Mouse (Mus musculus): ENCODE data around the gene Glo1. TPM values are rescaled to one million over a fixed set of nuclear protein-coding genes. Genes with fewer than 3 reads are reported as not detected.
A peak's percentile ranks its signal among the peaks of the same experiment; 100 is the strongest.

Gene Glo1
- polyA plus RNA-seq, 1 experiment from 2014 or later: 161 TPM

DNA sequence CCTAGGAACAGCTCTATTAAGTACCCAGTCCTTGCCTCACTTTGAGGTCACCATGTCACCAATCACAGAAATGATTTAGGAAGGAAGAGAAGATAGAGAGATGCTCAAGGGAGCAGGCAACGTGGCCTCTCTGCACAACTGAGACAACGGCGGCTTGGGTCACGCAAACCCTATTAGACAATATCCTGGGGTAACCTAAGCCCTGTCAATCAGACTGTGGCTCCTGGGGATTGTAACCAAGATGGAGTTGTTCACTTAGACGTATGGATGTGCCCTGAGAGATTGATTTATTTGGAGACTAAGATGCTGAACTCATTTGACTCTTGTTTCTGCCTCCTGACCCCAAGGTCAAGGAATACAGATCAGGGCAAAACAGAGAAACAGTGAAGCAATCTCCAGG lies 32.3 kb downstream of the Glo1 start:
- no peak overlapping the region for H3K4me3 ChIP-seq (ENCODE audit: low read depth, low read length)
- no peaks in the 10 kb centered on the region for H3K4me1 ChIP-seq (ENCODE audit: insufficient read depth, low read depth, low read length)
- no peak for DNase-seq (ENCODE audit: low spot score)
- H3K36me3 ChIP-seq (ENCODE audit: insufficient read depth, low read length): peaks cover 31% of the 10 kb centered on the region; the same call in 1 of the 2 replicates
- 63% methylated on average over 5 of the region's 5 CpGs for WGBS
- no peaks in the 10 kb centered on the region for H3K9me3 ChIP-seq (ENCODE audit: low read length)
- no peak for TF ChIP-seq CTCF (IDR thresholded peaks at IDR 0.05)
- TF ChIP-seq EP300 (IDR thresholded peaks at IDR 0.05): no peak
- H3K4me2 ChIP-seq (replicated peaks; ENCODE audit: low read depth, low read length): no peak overlapping the region
- H3K27ac ChIP-seq (ENCODE audit: low read length): no peak overlapping the region
- no peak overlapping the region for H3K9ac ChIP-seq (replicated peaks; ENCODE audit: low read depth)
- no peak for ATAC-seq
- H3K27me3 ChIP-seq (replicated peaks; ENCODE audit: insufficient read depth, low read length): no peaks in the 10 kb centered on the region

DNA sequence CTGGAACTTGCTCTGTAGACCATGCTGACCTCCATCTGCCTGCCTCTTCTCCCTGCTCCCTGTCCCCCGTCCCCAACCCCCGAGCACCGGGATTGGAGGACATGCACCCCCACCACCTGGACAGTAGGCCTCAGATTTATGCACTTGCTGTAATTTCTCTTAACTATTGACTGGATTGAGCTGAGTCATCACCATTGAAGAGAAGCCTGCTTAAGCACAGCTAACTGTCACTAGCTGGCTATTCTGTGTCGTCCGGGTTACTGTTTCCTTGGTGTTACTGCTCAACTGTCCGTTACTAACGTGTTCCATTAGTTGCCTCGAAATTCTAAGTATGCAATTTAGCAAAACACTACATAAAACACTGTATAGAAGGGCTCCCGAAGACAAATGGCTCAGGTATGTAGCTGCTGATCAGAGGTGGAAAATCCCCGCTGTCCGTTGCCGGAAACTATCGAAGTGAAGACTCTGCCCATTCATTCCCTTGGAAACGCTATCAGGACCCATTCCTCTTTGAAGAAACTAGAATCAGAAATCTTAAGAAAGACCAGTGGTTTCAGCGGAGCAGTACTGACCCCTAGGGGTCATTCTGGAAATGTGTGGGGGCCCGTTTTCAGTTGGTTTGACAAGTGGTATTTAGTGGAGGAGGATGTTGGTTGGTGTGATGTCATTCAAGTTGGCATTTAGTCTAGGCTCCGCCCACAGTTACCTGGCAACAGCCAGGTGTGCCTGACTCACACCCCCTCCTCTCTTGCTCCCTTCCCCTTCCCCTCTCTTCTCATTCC lies 36.1 kb downstream of the Glo1 start:
- Histone ChIP-seq H3K4me1 (ENCODE audit: insufficient read depth, low read depth, low read length) (no peaks in the 10 kb centered on the region), H3K36me3 (ENCODE audit: insufficient read depth, low read length) (peaks cover 17% of the 10 kb centered on the region; the same call in 1 of the 2 replicates), H3K9me3 (ENCODE audit: low read length) (no peaks in the 10 kb centered on the region), H3K4me2 (replicated peaks; ENCODE audit: low read depth, low read length) (no peak overlapping the region), H3K4me3 (ENCODE audit: low read depth, low read length) (no peak overlapping the region), H3K27me3 (replicated peaks; ENCODE audit: insufficient read depth, low read length) (no peaks in the 10 kb centered on the region), H3K27ac (ENCODE audit: low read length) (no peak overlapping the region), H3K9ac (replicated peaks; ENCODE audit: low read depth) (no peak overlapping the region)
- TF ChIP-seq EP300 (IDR thresholded peaks at IDR 0.05): no peak
- peak; percentile 84 for TF ChIP-seq CTCF (IDR thresholded peaks at IDR 0.05)
- 45% methylated on average over 17 of the region's 17 CpGs for WGBS
- ATAC-seq (peak; percentile 61), DNase-seq (ENCODE audit: low spot score) (peak; percentile 80)

DNA sequence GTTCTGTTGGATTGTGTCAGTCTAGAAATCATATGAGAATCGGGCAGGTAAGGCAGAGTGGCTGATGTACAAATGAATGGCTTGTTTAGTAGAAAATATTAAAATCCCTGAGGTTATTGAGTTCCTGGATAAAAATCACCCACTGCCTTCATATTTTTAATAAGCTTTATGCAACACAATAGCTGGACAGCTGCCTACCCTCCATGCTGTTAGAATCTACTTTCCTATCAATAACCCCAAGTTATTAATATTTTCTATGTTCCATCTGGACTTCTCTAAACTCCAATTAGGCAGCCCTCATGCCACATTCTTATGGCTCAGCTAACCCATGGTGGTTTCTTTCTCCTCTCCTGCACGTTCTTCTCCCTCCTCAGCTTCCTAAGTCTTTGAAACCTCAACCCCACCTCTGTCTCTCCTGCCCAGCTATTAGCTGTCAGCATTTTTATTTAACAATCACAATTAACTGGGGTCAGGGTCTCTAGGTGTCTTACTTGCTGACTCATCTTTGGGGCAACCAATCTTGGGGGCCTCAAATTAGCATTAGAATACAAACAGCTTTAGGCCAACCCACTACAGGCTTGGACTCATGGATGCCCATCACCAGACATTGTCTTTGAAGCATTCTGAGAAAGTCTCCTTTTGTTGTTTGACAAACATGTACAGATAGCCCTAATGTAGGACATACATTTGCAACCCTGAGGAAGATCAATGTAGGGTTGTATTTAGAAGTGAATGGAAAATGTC lies 43.2 kb downstream of the Glo1 start:
- no peak overlapping the region for H3K4me2 ChIP-seq (replicated peaks; ENCODE audit: low read depth, low read length)
- H3K27me3 ChIP-seq (replicated peaks; ENCODE audit: insufficient read depth, low read length): no peaks in the 10 kb centered on the region
- TF ChIP-seq EP300 (IDR thresholded peaks at IDR 0.05): no peak
- TF ChIP-seq CTCF (IDR thresholded peaks at IDR 0.05): no peak
- no peak overlapping the region for H3K4me3 ChIP-seq (ENCODE audit: low read depth, low read length)
- no peaks in the 10 kb centered on the region for H3K9me3 ChIP-seq (ENCODE audit: low read length)
- DNase-seq (ENCODE audit: low spot score): no peak
- ATAC-seq: no peak
- 72% methylated on average over 2 of the region's 2 CpGs for WGBS
- no peak overlapping the region for H3K27ac ChIP-seq (ENCODE audit: low read length)
- no peaks in the 10 kb centered on the region for H3K4me1 ChIP-seq (ENCODE audit: insufficient read depth, low read depth, low read length)
- H3K36me3 ChIP-seq (ENCODE audit: insufficient read depth, low read length): no peaks in the 10 kb centered on the region
- H3K9ac ChIP-seq (replicated peaks; ENCODE audit: low read depth): no peak overlapping the region

DNA sequence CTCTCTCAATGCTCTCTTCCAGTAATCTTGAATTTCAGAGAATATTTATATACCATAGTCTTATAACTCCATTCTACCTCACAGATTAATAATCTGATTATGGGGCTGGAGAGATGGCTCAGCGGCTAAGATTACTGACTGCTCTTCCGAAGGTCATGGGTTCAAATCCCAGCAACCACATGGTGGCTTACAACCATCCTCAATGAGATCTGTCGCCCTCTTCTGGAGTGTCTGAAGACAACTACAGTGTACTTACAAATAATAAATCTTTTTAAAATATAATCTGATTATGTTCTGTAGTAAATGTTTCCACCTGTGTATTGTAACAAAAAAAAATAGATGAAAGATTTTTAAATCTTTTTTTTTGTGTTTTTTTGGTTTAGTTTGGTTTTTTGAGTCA lies 44.4 kb downstream of the Glo1 start:
- Histone ChIP-seq H3K4me3 (ENCODE audit: low read depth, low read length) (no peak overlapping the region), H3K27me3 (replicated peaks; ENCODE audit: insufficient read depth, low read length) (no peaks in the 10 kb centered on the region), H3K27ac (ENCODE audit: low read length) (no peak overlapping the region), H3K36me3 (ENCODE audit: insufficient read depth, low read length) (no peaks in the 10 kb centered on the region), H3K4me1 (ENCODE audit: insufficient read depth, low read depth, low read length) (no peaks in the 10 kb centered on the region), H3K9ac (replicated peaks; ENCODE audit: low read depth) (no peak overlapping the region), H3K9me3 (ENCODE audit: low read length) (no peaks in the 10 kb centered on the region), H3K4me2 (replicated peaks; ENCODE audit: low read depth, low read length) (no peak overlapping the region)
- ATAC-seq: no peak
- WGBS: 75% methylated on average over 3 of the region's 3 CpGs
- DNase-seq (ENCODE audit: low spot score): no peak
- no peak for TF ChIP-seq CTCF (IDR thresholded peaks at IDR 0.05)
- TF ChIP-seq EP300 (IDR thresholded peaks at IDR 0.05): no peak

DNA sequence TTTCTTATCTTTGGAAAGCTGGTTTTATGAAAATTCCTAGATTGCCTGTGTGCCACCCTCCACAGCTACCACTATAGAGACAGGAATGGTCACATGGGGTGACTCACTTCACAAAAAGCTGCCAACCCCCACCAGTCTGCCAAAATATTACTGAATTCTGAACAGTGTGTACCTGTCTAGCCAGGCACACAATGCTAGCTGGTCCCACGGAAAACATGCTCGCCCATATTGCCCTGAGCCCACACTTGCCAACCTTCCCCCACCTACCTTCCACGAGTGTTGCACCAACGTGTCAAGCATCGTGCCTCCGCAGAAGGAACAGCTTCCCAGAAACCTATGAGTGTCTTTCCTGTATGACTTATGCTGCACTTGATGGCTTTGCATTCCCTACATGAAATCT lies 45.5 kb downstream of the Glo1 start:
- Histone ChIP-seq H3K27ac (ENCODE audit: low read length) (no peak overlapping the region), H3K4me3 (ENCODE audit: low read depth, low read length) (no peak overlapping the region), H3K4me2 (replicated peaks; ENCODE audit: low read depth, low read length) (no peak overlapping the region), H3K27me3 (replicated peaks; ENCODE audit: insufficient read depth, low read length) (no peaks in the 10 kb centered on the region), H3K36me3 (ENCODE audit: insufficient read depth, low read length) (no peaks in the 10 kb centered on the region), H3K9me3 (ENCODE audit: low read length) (no peaks in the 10 kb centered on the region), H3K4me1 (ENCODE audit: insufficient read depth, low read depth, low read length) (peaks cover 5% of the 10 kb centered on the region; the same call in 1 of the 2 replicates), H3K9ac (replicated peaks; ENCODE audit: low read depth) (no peak overlapping the region)
- ATAC-seq: no peak
- TF ChIP-seq EP300 (IDR thresholded peaks at IDR 0.05): 0 out of 2 replicates have a peak, but pooled peaks have one; percentile 15
- no peak for TF ChIP-seq CTCF (IDR thresholded peaks at IDR 0.05)
- DNase-seq (ENCODE audit: low spot score): no peak
- WGBS: 72% methylated on average over 6 of the region's 6 CpGs

DNA sequence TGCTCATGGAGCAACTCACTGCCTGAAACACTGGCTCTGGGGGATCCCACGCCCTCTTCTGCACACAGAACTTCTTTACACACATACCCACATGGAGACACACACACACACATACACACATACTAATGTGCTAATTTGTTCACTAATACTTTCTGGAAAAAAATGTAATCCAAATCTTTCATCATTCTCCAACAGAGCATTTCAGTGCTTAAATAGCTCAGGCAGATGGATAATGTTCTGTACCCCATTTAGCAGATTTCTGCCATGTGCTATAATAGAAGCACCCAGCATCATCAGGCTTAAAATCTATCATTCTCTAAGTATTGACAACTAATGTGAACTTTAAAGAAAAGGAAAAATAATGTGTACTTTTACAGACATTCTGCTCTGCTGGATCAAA lies 45.9 kb downstream of the Glo1 start:
- H3K27ac ChIP-seq (ENCODE audit: low read length): no peak overlapping the region
- H3K4me3 ChIP-seq (ENCODE audit: low read depth, low read length): no peak overlapping the region
- ATAC-seq: no peak
- WGBS: 52% methylated on average over 1 of the region's 1 CpGs
- no peaks in the 10 kb centered on the region for H3K27me3 ChIP-seq (replicated peaks; ENCODE audit: insufficient read depth, low read length)
- H3K4me2 ChIP-seq (replicated peaks; ENCODE audit: low read depth, low read length): no peak overlapping the region
- no peaks in the 10 kb centered on the region for H3K9me3 ChIP-seq (ENCODE audit: low read length)
- DNase-seq (ENCODE audit: low spot score): no peak
- H3K4me1 ChIP-seq (ENCODE audit: insufficient read depth, low read depth, low read length): peaks cover 5% of the 10 kb centered on the region; the same call in 1 of the 2 replicates
- TF ChIP-seq CTCF (IDR thresholded peaks at IDR 0.05): no peak
- H3K9ac ChIP-seq (replicated peaks; ENCODE audit: low read depth): no peak overlapping the region
- no peaks in the 10 kb centered on the region for H3K36me3 ChIP-seq (ENCODE audit: insufficient read depth, low read length)
